22 mouse cellular contexts compared by ENCODE assay signal in genomic region chr1:52474291-52474690, GRCm38 (mm10). TPM values are rescaled to one million over a fixed set of nuclear protein-coding genes. Genes with fewer than 3 reads are reported as not detected.
DNase-seq lines count a peak whose midpoint lies in the region; ATAC-seq and TF ChIP-seq lines count a peak whose summit lies in the region.
"Had no signal": no experiment of that assay in that cellular context is flagged by ENCODE, and none has a peak within 500 bp of the region (broad histone marks: within the 10 kb centered on the region; RNA-seq: fewer than 3 reads in every experiment).

No protein-coding gene starts in this region.

- no peak for ATAC-seq in heart, embryonic 12.5 days (ENCODE audit: insufficient number of reproducible peaks, low FRiP score)
- ATAC-seq in liver, embryonic 11.5 days (replicated peaks; ENCODE audit: low FRiP score) = no peak
- peak; percentile 62 for ATAC-seq in megakaryocyte, adult 5-6 weeks (ENCODE audit: poor library complexity, severe bottlenecking)
- ATAC-seq in megakaryocyte progenitor cell, adult 5-6 weeks (replicated peaks; ENCODE audit: poor library complexity) = 0 out of 2 replicates have a peak, but pooled peaks have one; percentile 11
- ATAC-seq: activated CD4-positive, CD25-positive, alpha-beta regulatory T cell, adult 4 months; CD4-positive, CD25-positive, alpha-beta regulatory T cell, adult 4 months; Patski had no signal

- TF ChIP-seq CTCF in liver, adult 2 months (IDR thresholded peaks at IDR 0.05; ENCODE audit: low read depth, low read length) = no peak

- peaks cover 66% of the 10 kb centered on the region for H3K36me3 ChIP-seq in heart, embryonic 12.5 days
- peaks cover 25% of the 10 kb centered on the region for H3K36me3 ChIP-seq in liver, adult 2 months (ENCODE audit: control insufficient read depth, insufficient read depth, low read length)
- peaks cover 16% of the 10 kb centered on the region; the same call in 1 of the 2 replicates for H3K36me3 ChIP-seq in liver, embryonic 11.5 days (ENCODE audit: control insufficient read depth, insufficient read depth, low read length)

- no peak for TF ChIP-seq POLR2A in liver, adult 2 months (IDR thresholded peaks at IDR 0.05; ENCODE audit: extremely low read depth, insufficient read depth, low read length)

- H3K9me3 ChIP-seq in heart, embryonic 12.5 days (replicated peaks) = 0 out of 2 replicates have a peak, but pooled peaks cover 8% of the 10 kb centered on the region
- H3K9me3 ChIP-seq in liver, embryonic 11.5 days (ENCODE audit: control insufficient read depth, low read length) = no peaks in the 10 kb centered on the region

- peak; percentile 10 for DNase-seq in heart, adult 11 months
- DNase-seq in liver, adult 2 months (ENCODE audit: extremely low read depth, low read depth, low spot score) = peak; percentile 62
- DNase-seq in liver, embryonic 11.5 days (ENCODE audit: low spot score) = no peak
- no peak for DNase-seq in right cerebral cortex, postnatal 10 days (ENCODE audit: low spot score in 2 of 2)
- no peak for DNase-seq in Muller cell, postnatal 12 days (ENCODE audit: inconsistent ontology term)
- DNase-seq: adrenal gland, adult 2 months; adrenal gland, adult 8-10 months; adrenal gland, postnatal 10 days; adrenal gland, postnatal 14 days; adrenal gland, postnatal 25 days; adrenal gland, postnatal 36 days; B cell, adult 2 months; cerebellum, adult 11 months; cerebellum, adult 11-12 months; cerebellum, adult 18-20 months had no signal

- no peak overlapping the region for H3K4me3 ChIP-seq in heart, embryonic 12.5 days
- H3K4me3 ChIP-seq in liver, adult 2 months (ENCODE audit: insufficient read depth, low read depth, low read length) = no peak overlapping the region
- H3K4me3 ChIP-seq in liver, embryonic 11.5 days (ENCODE audit: low read depth, low read length) = no peak overlapping the region

- WGBS in heart, embryonic 12.5 days = 67% methylated on average over 1 of the region's 1 CpGs
- WGBS in liver, adult 2 months = 29% methylated on average over 1 of the region's 1 CpGs
- WGBS in liver, embryonic 11.5 days = 74% methylated on average over 1 of the region's 1 CpGs

- H3K27ac ChIP-seq in heart, embryonic 12.5 days (ENCODE audit: poor library complexity, severe bottlenecking) = no peak overlapping the region
- H3K27ac ChIP-seq in liver, adult 2 months (replicated peaks; ENCODE audit: insufficient read depth, low read depth, low read length) = no peak overlapping the region
- H3K27ac ChIP-seq in liver, embryonic 11.5 days (ENCODE audit: low read depth, low read length) = no peak overlapping the region

- H3K4me1 ChIP-seq in heart, embryonic 12.5 days (replicated peaks) = no peaks in the 10 kb centered on the region
- H3K4me1 ChIP-seq in liver, adult 2 months (ENCODE audit: control insufficient read depth, insufficient read depth, low read length) = peaks cover 7% of the 10 kb centered on the region
- no peaks in the 10 kb centered on the region for H3K4me1 ChIP-seq in liver, embryonic 11.5 days (replicated peaks; ENCODE audit: control insufficient read depth, insufficient read depth, low read length)

- H3K4me2 ChIP-seq in heart, embryonic 12.5 days = no peak overlapping the region
- H3K4me2 ChIP-seq in liver, embryonic 11.5 days = no peak overlapping the region

- H3K27me3 ChIP-seq in heart, embryonic 12.5 days (replicated peaks) = no peaks in the 10 kb centered on the region
- no peaks in the 10 kb centered on the region for H3K27me3 ChIP-seq in liver, adult 2 months (ENCODE audit: control insufficient read depth, insufficient read depth, low read length)
- no peaks in the 10 kb centered on the region for H3K27me3 ChIP-seq in liver, embryonic 11.5 days (replicated peaks; ENCODE audit: control insufficient read depth, insufficient read depth, low read length)
- H3K27me3 ChIP-seq: CH12.LX, Patski had no signal

- H3K79me2 ChIP-seq in liver, adult 2 months (ENCODE audit: control insufficient read depth, insufficient read depth, low read length) = peaks cover 3% of the 10 kb centered on the region; the same call in 1 of the 2 replicates

- no peak overlapping the region for H3K9ac ChIP-seq in heart, embryonic 12.5 days
- H3K9ac ChIP-seq in liver, adult 2 months (ENCODE audit: low read depth, low read length) = no peak overlapping the region
- no peak overlapping the region for H3K9ac ChIP-seq in liver, embryonic 11.5 days (ENCODE audit: low read depth, low read length)

RNA-seq across cellular contexts. Expression of gene Nab1, which starts 26.2 kb away (rescaled TPM):
- 29.3 and 32.7 TPM in 2 replicates for polyA plus RNA-seq in heart, embryonic 12.5 days (2016; fragmentation: Nextera tagmentation; extraction: Ambion mirVana)
- total RNA-seq in liver, adult 2 months (2014; rRNA removed) = 40.7 and 50.5 TPM in 2 replicates
- polyA plus RNA-seq in liver, adult 2 months (2012; rRNA removed) = 12.8 and 20.9 TPM in 2 replicates
- polyA plus RNA-seq in liver, embryonic 11.5 days (2014; fragmentation: Nextera tagmentation; extraction: Ambion mirVana) = 20.5 and 20.6 TPM in 2 replicates
- total RNA-seq in megakaryocyte, adult 5-6 weeks (2015) = 72.0 and 80.2 TPM in 2 replicates
- total RNA-seq in megakaryocyte, adult 5-6 weeks (2017) = 63.0 and 65.6 TPM in 2 replicates
- total RNA-seq in megakaryocyte progenitor cell, adult 5-6 weeks (2015) = 43.3 and 44.0 TPM in 2 replicates
- 35.0 and 36.6 TPM in 2 replicates for total RNA-seq in megakaryocyte progenitor cell, adult 5-6 weeks (2017)

Comparison
In these comparisons a context has a peak if more than half of its experiments do, and no peak if none do; other contexts are left out.
1. DNase-seq: peak in heart, adult 11 months (single experiment) and liver, adult 2 months (single experiment); none in liver, embryonic 11.5 days (single experiment), right cerebral cortex, postnatal 10 days (0 of 2) and Muller cell, postnatal 12 days (single experiment).
2. ATAC-seq: peak in megakaryocyte, adult 5-6 weeks (single experiment) and megakaryocyte progenitor cell, adult 5-6 weeks (single experiment); none in heart, embryonic 12.5 days (single experiment) and liver, embryonic 11.5 days (single experiment).